Mouse (Mus musculus) lung, postnatal 0 days (tissue): ENCODE measurements around the gene Tpgs1. TPM values are rescaled to one million over a fixed set of nuclear protein-coding genes. Genes with fewer than 3 reads are reported as not detected.

Experiments used
- ATAC-seq: fragments of 200-750 bp; cut with Nextera tagmentation; 2 replicates; pipeline ENCODE4 v1.8.0; 2017; ENCODE audit warnings: moderate library complexity
- DNase-seq: peaks from one replicate; pipeline ENCODE4 v3.0.0-alpha.2; 2016; ENCODE audit warnings: low spot score
- H3K27ac ChIP-seq: fragments of 300-500 bp; sonication (generic); 2 replicates; pipeline ENCODE4 v1.5.1; 2014; ENCODE audit warnings: antibody characterized with exemption, mild to moderate bottlenecking, low read length, mixed read lengths
- H3K27me3 ChIP-seq: fragments of 300-500 bp; sonication (generic); replicated peaks from 2 replicates; pipeline ENCODE4 v1.6.1; 2014; ENCODE audit warnings: low read length, mixed read lengths; ENCODE audit not compliant: insufficient read depth
- H3K36me3 ChIP-seq: fragments of 300-500 bp; sonication (generic); 2 replicates; pipeline ENCODE4 v1.6.1; 2014; ENCODE audit warnings: low read length, mixed read lengths; ENCODE audit not compliant: insufficient read depth
- H3K4me1 ChIP-seq: fragments of 300-500 bp; sonication (generic); 2 replicates; pipeline ENCODE4 v1.6.1; 2014; ENCODE audit warnings: antibody characterized with exemption, low read depth, low read length, mixed read lengths; ENCODE audit not compliant: insufficient read depth
- H3K4me2 ChIP-seq: fragments of 300-500 bp; sonication (generic); replicated peaks from 2 replicates; pipeline ENCODE4 v1.6.1; 2014; ENCODE audit warnings: low read depth, mild to moderate bottlenecking, low read length, moderate library complexity, mixed read lengths
- H3K4me3 ChIP-seq: fragments of 300-500 bp; sonication (generic); 2 replicates; pipeline ENCODE4 v1.5.1; 2014; ENCODE audit warnings: low read depth, low read length
- H3K9ac ChIP-seq: fragments of 300-500 bp; sonication (generic); replicated peaks from 2 replicates; pipeline ENCODE4 v1.6.1; 2014; ENCODE audit warnings: low read depth, mild to moderate bottlenecking
- H3K9me3 ChIP-seq: fragments of 300-500 bp; sonication (generic); 2 replicates; pipeline ENCODE4 v1.6.1; 2016; ENCODE audit warnings: low read length, mixed read lengths
- CTCF ChIP-seq: IDR thresholded peaks from 2 replicates; pipeline ENCODE4 v1.5.1; 2016; ENCODE audit warnings: antibody characterized with exemption, mild to moderate bottlenecking
- EP300 ChIP-seq: IDR thresholded peaks from 2 replicates; pipeline ENCODE4 v1.6.1; 2016; ENCODE audit warnings: antibody characterized with exemption, mild to moderate bottlenecking, control low read depth
- WGBS: fragments of 180-500 bp; shearing (Covaris S2); extraction: QIAGEN DNeasy Blood & Tissue Kit; methylation state at CpG from one replicate; pipeline ENCODE4 v1.1.7; 2014; 5-methylcytosine and 5-hydroxymethylcytosine counted together
- polyA plus RNA-seq: library from polyadenylated mRNA; unstranded; fragments of >200 nt; fragmentation: Nextera tagmentation; extraction: Ambion mirVana; gene quantifications from 2 replicates; pipeline ENCODE4 v1.2.1, GENCODE M21; 2015

The Tpgs1 gene
- polyA plus RNA-seq, result 64.6 and 71.2 TPM in 2 replicates

GRCm38 (mm10) chr10:79668771-79669575, at the start of gene Tpgs1:
Tpgs1 (plus strand) TSS chr10:79669369.
- H3K4me2 ChIP-seq, result peak within 1 kb of the TSS; percentile 69
- no peaks in the 10 kb centered on the region for H3K27me3 ChIP-seq
- H3K27ac ChIP-seq, result peak within 1 kb of the TSS; percentile 88
- H3K4me3 ChIP-seq, result peak within 1 kb of the TSS; percentile 88
- TF ChIP-seq CTCF, result peak; percentile 91
- peak; percentile 63 for TF ChIP-seq EP300
- H3K9ac ChIP-seq, result peak within 1 kb of the TSS; percentile 45
- no peaks in the 10 kb centered on the region for H3K9me3 ChIP-seq
- under 1% methylated on average over 44 of the region's 45 CpGs for whole genome bisulfite sequencing
- ATAC-seq (peak; percentile 91), DNase-seq (peak; percentile 96)
- H3K36me3 ChIP-seq, result no peaks in the 10 kb centered on the region
- peaks cover 10% of the 10 kb centered on the region; the same call in 1 of the 2 replicates for H3K4me1 ChIP-seq

GRCm38 (mm10) chr10:79623950-79624349, 45.2 kb upstream of the Tpgs1 start:
- Histone ChIP-seq H3K36me3 (no peaks in the 10 kb centered on the region), H3K27me3 (no peaks in the 10 kb centered on the region), H3K4me2 (no peak overlapping the region), H3K9me3 (no peaks in the 10 kb centered on the region), H3K9ac (no peak overlapping the region), H3K27ac (no peak overlapping the region), H3K4me3 (no peak overlapping the region), H3K4me1 (no peaks in the 10 kb centered on the region)
- ATAC-seq, result no peak
- TF ChIP-seq CTCF (no peak), EP300 (no peak)
- 62% methylated on average over 12 of the region's 12 CpGs for WGBS
- DNase-seq, result no peak

DNA sequence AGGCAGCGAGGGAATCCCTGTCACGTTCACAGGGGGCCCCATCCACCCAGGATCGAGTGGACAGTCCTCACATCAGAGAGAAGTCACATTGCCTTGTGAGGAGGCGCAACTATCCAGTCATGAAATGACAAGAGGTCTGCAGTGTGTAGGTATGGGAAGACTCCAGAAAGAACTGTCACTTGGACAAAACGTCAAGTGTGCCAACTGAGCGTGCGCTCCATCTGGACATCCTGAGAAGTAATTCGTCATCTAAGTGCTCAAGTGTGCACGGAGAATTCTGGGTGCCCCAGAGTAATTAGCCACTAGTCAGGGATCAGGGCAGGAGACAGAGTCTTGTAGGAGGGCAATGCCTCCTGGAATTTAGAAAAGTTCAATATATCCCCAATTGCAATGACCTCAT, 43.8 kb upstream of the Tpgs1 start:
- ATAC-seq (no peak), DNase-seq (no peak)
- Histone ChIP-seq H3K4me1 (no peaks in the 10 kb centered on the region), H3K9ac (no peak overlapping the region), H3K9me3 (no peaks in the 10 kb centered on the region), H3K27me3 (no peaks in the 10 kb centered on the region), H3K27ac (no peak overlapping the region), H3K4me3 (no peak overlapping the region), H3K36me3 (no peaks in the 10 kb centered on the region), H3K4me2 (no peak overlapping the region)
- TF ChIP-seq EP300 (no peak), CTCF (no peak)
- 57% methylated on average over 9 of the region's 9 CpGs for WGBS

DNA sequence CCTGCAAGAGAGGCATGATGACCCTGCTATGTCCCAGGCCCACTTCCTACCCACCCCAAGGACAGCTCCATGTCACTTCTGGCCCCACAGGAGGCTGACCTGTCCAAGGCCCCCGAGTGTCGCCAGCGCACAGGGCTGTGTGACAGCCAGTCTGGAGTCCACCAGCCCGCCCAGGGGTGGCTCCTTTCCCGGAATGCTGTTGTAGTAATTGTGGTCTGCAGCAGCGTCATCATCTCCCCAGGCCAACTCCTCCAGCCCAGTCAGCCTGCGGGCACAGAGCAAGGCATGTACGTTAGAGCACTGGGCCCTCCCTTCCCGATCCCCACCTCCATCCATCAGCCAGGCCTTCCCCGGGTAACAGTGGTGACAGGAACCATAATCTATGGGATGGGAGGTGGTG, 43.0 kb upstream of the Tpgs1 start:
- 80% methylated on average over 10 of the region's 10 CpGs for WGBS

GRCm38 (mm10) chr10:79628377-79628776, 40.8 kb upstream of the Tpgs1 start:
- WGBS, result 76% methylated on average over 5 of the region's 5 CpGs
- no peak for ATAC-seq

More for the DNA sequence above, 43.0 kb upstream of the Tpgs1 start:
- Histone ChIP-seq H3K4me2 (no peak overlapping the region), H3K9me3 (no peaks in the 10 kb centered on the region), H3K4me1 (no peaks in the 10 kb centered on the region), H3K27ac (no peak overlapping the region), H3K9ac (no peak overlapping the region), H3K27me3 (no peaks in the 10 kb centered on the region), H3K36me3 (no peaks in the 10 kb centered on the region), H3K4me3 (no peak overlapping the region)
- ATAC-seq (no peak), DNase-seq (no peak)
- TF ChIP-seq CTCF (no peak), EP300 (no peak)

GRCm38 (mm10) chr10:79631432-79631831, 37.7 kb upstream of the Tpgs1 start:
- H3K4me3 ChIP-seq, result no peak overlapping the region
- WGBS, result 73% methylated on average over 4 of the region's 4 CpGs
- H3K36me3 ChIP-seq, result no peaks in the 10 kb centered on the region
- H3K4me1 ChIP-seq, result no peaks in the 10 kb centered on the region
- no peak overlapping the region for H3K9ac ChIP-seq
- DNase-seq (no peak), ATAC-seq (no peak)
- H3K27ac ChIP-seq, result no peak overlapping the region
- H3K4me2 ChIP-seq, result no peak overlapping the region
- H3K27me3 ChIP-seq, result no peaks in the 10 kb centered on the region; the same call in 1 of the 2 replicates
- H3K9me3 ChIP-seq, result no peaks in the 10 kb centered on the region
- no peak for TF ChIP-seq CTCF
- TF ChIP-seq EP300, result no peak

More at GRCm38 (mm10) chr10:79628377-79628776, 40.8 kb upstream of the Tpgs1 start:
- Histone ChIP-seq H3K4me1 (no peaks in the 10 kb centered on the region), H3K27ac (no peak overlapping the region), H3K9me3 (no peaks in the 10 kb centered on the region), H3K4me2 (no peak overlapping the region), H3K27me3 (no peaks in the 10 kb centered on the region), H3K4me3 (no peak overlapping the region), H3K36me3 (no peaks in the 10 kb centered on the region), H3K9ac (no peak overlapping the region)
- no peak for DNase-seq
- TF ChIP-seq EP300 (no peak), CTCF (no peak)
